Mouse (Mus musculus) thymus, adult 2 months (tissue): Measurements from ENCODE around the gene Kctd20. TPM values are rescaled to one million over a fixed set of nuclear protein-coding genes. Genes with fewer than 3 reads are reported as not detected.
A peak's percentile ranks its signal among the peaks of the same experiment; 100 is the strongest.

Experiments
- DNase-seq: peaks from one replicate; pipeline ENCODE4 v3.0.0; 2021
- H3K27ac ChIP-seq: fragments of 200-500 bp; 2 replicates; pipeline ENCODE4 v1.5.1; 2012; ENCODE audit warnings: low read length, control low read depth; ENCODE audit not compliant: control insufficient read depth, insufficient read depth
- H3K27me3 ChIP-seq: fragments of 200-500 bp; 2 replicates; pipeline ENCODE4 v1.6.1; 2012; ENCODE audit warnings: mild to moderate bottlenecking, low read length, moderate library complexity, mixed read lengths; ENCODE audit not compliant: control insufficient read depth, insufficient read depth
- H3K36me3 ChIP-seq: fragments of 200-500 bp; 2 replicates; pipeline ENCODE4 v1.6.1; 2012; ENCODE audit warnings: mild to moderate bottlenecking, low read length, moderate library complexity; ENCODE audit not compliant: control insufficient read depth, insufficient read depth
- H3K4me1 ChIP-seq: fragments of 200-500 bp; replicated peaks from 2 replicates; pipeline ENCODE4 v1.6.1; 2012; ENCODE audit warnings: low read length; ENCODE audit not compliant: control insufficient read depth, insufficient read depth
- H3K4me3 ChIP-seq: fragments of 200-500 bp; 2 replicates; pipeline ENCODE4 v1.5.1; 2012; ENCODE audit warnings: mild to moderate bottlenecking, low read length, control low read depth, moderate library complexity; ENCODE audit not compliant: control insufficient read depth, insufficient read depth
- CTCF ChIP-seq: fragments of 200-500 bp; IDR thresholded peaks from 2 replicates; pipeline ENCODE4 v1.5.1; 2012; ENCODE audit warnings: mild to moderate bottlenecking, control low read depth, low read length, moderate library complexity, borderline replicate concordance; ENCODE audit not compliant: control insufficient read depth, poor library complexity, insufficient read depth; ENCODE audit errors: extremely low read depth
- POLR2A ChIP-seq: fragments of 200-500 bp; IDR thresholded peaks from 2 replicates; pipeline ENCODE4 v1.6.1; 2012; ENCODE audit warnings: mild to moderate bottlenecking, low read length, control low read depth, moderate library complexity; ENCODE audit not compliant: control insufficient read depth, poor library complexity, insufficient read depth; ENCODE audit errors: extremely low read depth
- WGBS: fragments of 180-500 bp; shearing (Covaris S2); methylation state at CpG from one replicate; pipeline ENCODE4 v1.1.7; 2018; 5-methylcytosine and 5-hydroxymethylcytosine counted together
- polyA plus RNA-seq: library from polyadenylated mRNA; depleted of rRNA; stranded (reverse); fragments of >200 nt; gene quantifications from 2 replicates; pipeline ENCODE4 v1.2.3, GENCODE M21; 2012

Gene Kctd20
- polyA plus RNA-seq, 1 experiment = 60.8 TPM

DNA sequence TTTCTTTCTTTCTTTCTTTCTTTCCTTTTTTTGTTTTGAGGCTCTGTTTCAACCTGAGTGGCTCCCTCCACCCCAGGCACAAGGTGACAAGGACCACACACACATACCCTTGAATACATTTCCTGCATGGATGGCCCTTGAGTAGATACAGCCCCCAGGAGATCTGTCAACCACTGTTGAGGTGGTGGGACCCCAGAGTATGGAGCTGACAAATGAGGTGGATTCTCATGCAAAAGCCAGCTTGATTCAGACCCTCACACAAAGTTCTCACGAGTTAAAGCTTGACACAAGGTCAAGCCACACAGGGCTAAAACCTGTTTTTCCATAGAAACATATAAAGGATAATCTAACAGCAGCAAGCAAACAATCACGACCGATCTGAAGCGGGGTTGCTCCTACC, 19.5 kb upstream of the Kctd20 start:
- WGBS = 97% methylated on average over 4 of the region's 4 CpGs
- no peak for DNase-seq
- Histone ChIP-seq H3K27ac (no peak overlapping the region), H3K27me3 (no peaks in the 10 kb centered on the region), H3K4me1 (peaks cover under 1% of the 10 kb centered on the region; the same call in 1 of the 2 replicates), H3K36me3 (no peaks in the 10 kb centered on the region), H3K4me3 (no peak overlapping the region)
- TF ChIP-seq CTCF (no peak), POLR2A (no peak)

DNA sequence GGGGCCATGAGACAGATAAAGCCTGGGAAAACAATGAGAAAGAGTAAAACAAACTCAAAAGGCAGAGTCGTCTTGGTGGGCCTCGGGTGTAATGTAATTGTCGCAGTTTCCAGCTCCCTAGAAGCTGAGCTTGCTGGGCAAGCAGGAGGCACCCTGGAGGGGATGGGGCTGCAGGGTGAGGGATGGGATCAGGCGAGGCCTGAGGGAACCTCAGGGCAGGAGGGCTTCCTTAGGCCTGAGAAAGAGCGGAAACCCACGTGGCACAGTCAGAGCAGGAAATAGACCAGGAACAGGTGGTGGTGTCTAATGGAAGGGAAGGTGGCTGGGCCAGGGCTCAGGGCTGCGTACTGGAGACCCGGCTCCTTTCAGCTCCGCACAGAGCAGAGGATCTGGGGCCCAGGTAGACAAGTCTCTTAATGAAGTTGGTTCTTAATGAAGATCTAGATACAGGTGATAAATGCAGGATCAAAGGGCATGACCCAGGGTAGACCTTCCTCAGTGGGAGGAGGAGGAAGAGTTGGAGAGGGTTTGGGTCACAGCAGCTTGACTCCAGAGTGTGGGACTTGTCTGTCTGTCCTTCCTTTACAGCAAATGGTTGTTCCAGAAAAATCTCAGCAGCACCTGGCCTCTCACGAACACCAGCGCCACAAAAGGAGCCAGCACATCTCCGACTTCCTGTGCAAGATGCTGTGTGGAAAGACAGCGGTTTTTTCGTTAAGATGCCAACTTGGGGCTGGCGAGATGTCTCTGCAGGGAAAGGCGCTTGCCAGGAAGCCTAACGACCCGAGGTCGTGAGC, 17.4 kb upstream of the Kctd20 start:
- no peaks in the 10 kb centered on the region for H3K36me3 ChIP-seq
- H3K27me3 ChIP-seq = no peaks in the 10 kb centered on the region
- no peaks in the 10 kb centered on the region for H3K4me1 ChIP-seq
- TF ChIP-seq CTCF (no peak), POLR2A (no peak)
- WGBS = 76% methylated on average over 19 of the region's 19 CpGs
- no peak overlapping the region for H3K4me3 ChIP-seq
- DNase-seq = no peak
- no peak overlapping the region for H3K27ac ChIP-seq

- H3K4me1 ChIP-seq = no peaks in the 10 kb centered on the region
- TF ChIP-seq POLR2A = no peak
- no peak for TF ChIP-seq CTCF
- WGBS = 93% methylated on average over 7 of the region's 7 CpGs
- H3K36me3 ChIP-seq = no peaks in the 10 kb centered on the region
- H3K27me3 ChIP-seq = no peaks in the 10 kb centered on the region
- H3K4me3 ChIP-seq = no peak overlapping the region
- DNase-seq = no peak
- no peak overlapping the region for H3K27ac ChIP-seq
These were observed 15.6 kb upstream of the Kctd20 start for GRCm38 (mm10) chr17:28936133-28936532.

DNA sequence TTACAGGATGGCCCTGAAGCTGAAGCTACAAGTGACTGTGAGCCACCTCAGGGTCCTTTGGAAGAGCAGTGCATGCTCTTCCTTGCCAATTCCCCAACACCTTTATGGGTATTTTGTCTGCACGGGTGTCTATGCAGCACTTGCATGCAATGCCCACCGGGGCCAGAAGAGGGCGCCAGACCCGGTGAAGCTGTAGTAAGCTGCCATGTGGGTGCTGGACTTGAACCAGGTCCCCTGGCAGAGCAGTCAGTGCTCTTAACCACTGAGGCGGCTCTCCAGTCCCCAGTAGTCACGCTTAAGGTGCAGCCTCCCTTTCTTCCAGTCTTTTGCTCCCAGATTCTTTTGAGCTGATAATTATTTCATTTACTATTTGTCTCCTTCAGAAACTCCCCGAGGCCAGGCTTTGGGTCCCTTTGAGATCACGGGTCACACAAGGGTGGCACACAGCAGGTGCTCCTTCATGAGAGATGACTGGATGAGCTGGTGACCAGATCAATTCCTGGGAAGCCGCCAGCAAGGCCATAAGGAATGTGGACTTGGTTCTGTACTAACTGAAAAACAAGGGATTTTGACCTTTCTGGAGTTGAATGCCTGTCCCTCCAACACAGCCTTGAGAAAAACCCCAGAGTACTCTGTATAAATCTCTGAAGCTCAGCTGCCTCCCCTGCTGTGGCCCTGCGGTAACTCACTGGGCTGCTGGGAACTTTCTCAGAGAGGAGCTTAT, 15.0 kb upstream of the Kctd20 start:
- DNase-seq = peak; percentile 63
- Histone ChIP-seq H3K36me3 (no peaks in the 10 kb centered on the region), H3K4me1 (no peaks in the 10 kb centered on the region), H3K27ac (no peak overlapping the region), H3K4me3 (no peak overlapping the region), H3K27me3 (no peaks in the 10 kb centered on the region)
- WGBS = 73% methylated on average over 10 of the region's 10 CpGs
- TF ChIP-seq POLR2A = no peak
- TF ChIP-seq CTCF = peak; percentile 90

- DNase-seq = no peak
- WGBS = 92% methylated on average over 25 of the region's 25 CpGs
- H3K4me3 ChIP-seq = no peak overlapping the region
- H3K4me1 ChIP-seq = no peaks in the 10 kb centered on the region
- TF ChIP-seq POLR2A (no peak), CTCF (no peak)
- no peaks in the 10 kb centered on the region for H3K36me3 ChIP-seq
- H3K27me3 ChIP-seq = no peaks in the 10 kb centered on the region
- H3K27ac ChIP-seq = no peak overlapping the region
These were observed 10.8 kb upstream of the Kctd20 start for GRCm38 (mm10) chr17:28940776-28941555.

GRCm38 (mm10) chr17:28942101-28942500, 9.6 kb upstream of the Kctd20 start:
- H3K36me3 ChIP-seq = no peaks in the 10 kb centered on the region
- H3K4me1 ChIP-seq = no peaks in the 10 kb centered on the region
- TF ChIP-seq POLR2A (no peak), CTCF (no peak)
- no peak for DNase-seq
- WGBS = 75% methylated on average over 10 of the region's 11 CpGs
- no peak overlapping the region for H3K4me3 ChIP-seq
- no peak overlapping the region for H3K27ac ChIP-seq
- H3K27me3 ChIP-seq = no peaks in the 10 kb centered on the region
